Mouse (Mus musculus) right cerebral cortex, postnatal 10 days (tissue): Measurements from ENCODE around the gene H2al1d.
"Not testable (repeated sequence)": the region's sequence is repeated elsewhere in the genome, so short reads cannot be mapped to it uniquely, and the experiment has no call there.

ENCODE experiments used
- DNase-seq, 2 experiments: peaks; one replicate each; pipeline ENCODE4 v3.0.0; 2021; ENCODE audit warnings: low spot score in 2 of 2

H2al1d gene

DNA sequence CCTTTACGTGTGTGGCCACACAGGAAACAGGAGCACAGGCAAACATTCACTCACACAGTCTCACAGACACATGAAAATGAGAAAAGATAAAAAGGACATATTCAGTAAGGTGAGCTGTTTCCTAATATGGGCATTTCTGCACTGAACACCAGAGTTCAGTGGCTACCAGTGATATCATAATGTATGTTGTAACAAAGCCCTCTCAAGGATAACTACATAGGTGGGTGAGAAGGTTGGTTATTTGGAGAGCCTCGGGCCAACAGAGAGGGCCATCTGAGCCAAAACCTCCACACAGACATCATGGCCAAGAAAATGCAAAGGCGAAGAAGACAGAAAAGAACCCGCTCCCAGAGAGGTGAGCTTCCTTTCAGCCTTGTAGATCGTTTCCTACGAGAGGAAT lies at the start of gene H2al1d:
Gene H2al1d, plus strand, starts transcription at position 301 of the 400 bp plus-strand sequence.
- DNase-seq: not testable (repeated sequence)

DNA sequence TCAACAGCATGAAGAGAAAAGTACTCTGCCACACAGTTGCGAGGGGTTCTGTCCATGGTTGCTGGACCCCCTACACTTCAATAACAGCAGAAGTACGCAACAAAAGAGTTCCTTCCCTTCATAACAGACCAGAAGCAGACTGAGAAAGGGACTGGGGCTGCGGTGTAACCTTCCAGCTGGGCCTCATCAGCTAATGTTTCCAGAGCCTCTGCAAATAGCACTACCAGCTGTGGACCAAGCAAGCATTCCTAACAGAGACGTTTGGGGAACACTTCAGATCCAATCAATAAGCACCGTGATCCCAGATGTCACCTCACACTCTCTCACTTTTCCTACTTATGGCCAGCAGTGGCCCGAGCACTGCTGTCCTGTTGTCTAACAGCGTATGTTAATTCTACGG lies 43.7 kb upstream of the H2al1d start:
- no peak for DNase-seq

DNA sequence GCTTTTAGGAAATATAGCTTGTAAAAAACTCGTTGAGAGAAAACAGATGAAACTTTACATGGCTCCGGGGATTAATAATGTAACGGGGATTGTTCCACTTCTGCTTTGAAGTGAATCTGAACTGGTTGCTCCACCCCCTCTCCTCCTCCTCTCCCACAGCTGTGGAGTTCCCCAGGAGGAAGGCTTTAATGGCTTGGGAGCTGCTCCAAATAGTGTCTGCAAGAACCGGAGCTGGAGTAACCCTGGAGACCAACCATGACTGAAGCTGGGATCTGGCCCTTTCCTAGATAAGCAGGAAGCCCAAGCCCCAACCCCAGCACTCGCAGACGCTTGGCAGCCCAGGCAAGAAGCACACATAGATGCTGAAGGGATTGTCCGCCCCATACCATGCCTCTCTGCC lies 40.8 kb upstream of the H2al1d start:
- peak; percentile 27 to 29 for DNase-seq

DNA sequence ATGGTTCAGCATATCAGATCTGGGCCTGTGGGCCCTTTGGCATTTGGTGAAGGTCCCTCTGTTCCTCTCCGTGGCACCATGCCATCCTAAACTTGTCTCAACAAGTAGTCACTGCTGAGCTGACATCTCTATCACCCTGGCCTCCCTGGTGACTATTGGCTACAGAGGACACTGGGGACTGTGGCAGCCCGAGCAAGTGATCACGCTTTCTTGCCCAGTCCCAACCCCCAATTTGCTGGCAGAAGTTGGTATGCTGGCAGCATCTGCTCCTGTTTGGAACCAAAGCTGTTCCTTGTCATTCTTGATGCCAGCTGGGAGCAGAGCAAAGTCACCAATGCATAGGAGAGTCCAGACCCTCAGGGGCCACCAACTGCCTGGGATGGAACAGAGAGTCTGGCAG lies 39.5 kb upstream of the H2al1d start:
- DNase-seq: peak; percentile 61 to 67

DNA sequence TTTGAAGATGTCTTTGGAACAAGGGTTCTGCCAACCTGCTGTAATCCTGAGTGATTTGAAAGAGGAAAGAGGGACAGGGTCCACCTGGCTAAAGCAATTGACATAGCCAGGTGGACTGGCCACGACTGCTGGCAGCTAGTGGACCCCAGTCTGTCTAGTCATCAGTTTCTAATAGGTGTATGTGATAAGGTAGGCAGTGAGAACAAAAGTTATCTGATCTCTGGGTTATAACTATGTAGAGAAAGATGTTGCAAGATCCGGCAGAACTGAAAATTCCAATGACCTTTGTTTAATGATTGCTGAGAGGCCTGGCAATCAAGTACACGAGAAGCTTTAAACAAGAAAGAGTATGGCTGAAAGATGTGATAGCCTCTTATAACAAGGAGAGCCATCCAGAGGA lies 35.4 kb upstream of the H2al1d start:
- DNase-seq: no peak

DNA sequence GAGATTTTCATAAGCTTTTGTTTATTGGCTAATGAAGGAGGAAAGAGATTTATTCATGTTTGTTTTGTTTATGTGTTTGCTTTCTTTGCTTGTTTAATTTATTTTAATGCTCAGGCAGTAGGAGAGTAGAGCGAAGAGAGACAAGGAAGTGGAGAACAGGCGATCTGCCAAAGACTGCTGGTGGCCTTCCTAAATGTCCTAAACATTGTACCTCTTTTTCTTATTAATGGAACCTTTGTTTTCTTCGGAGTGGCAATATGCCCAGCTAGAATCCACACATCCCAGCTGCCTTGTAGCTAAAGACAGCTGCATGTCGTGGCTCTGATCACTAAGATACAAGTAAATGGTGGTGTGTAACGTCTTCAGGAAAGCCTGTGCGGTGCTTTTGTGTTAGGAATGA lies 31.5 kb upstream of the H2al1d start:
- peak in 1 of 2 experiments; percentile 27 for DNase-seq

DNA sequence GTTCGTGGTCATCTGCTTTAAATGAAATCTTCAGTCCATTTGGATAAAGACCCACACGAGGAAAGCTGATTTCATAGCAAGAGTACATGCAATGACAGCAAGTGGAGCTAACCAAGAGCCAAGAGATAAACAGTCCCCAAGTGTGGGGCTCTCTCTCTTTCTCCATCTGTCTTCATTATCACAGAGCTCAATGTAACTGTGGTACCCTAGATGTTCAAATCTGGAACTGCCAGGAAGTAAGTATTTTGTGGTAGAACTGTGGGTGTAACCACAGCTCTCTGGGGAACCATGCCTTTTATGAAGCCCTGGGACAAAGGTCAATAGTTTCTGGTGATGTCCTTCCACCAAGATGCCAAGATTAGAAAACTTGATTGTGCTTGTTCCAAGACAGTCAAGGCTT lies 27.9 kb upstream of the H2al1d start:
- no peak for DNase-seq

DNA sequence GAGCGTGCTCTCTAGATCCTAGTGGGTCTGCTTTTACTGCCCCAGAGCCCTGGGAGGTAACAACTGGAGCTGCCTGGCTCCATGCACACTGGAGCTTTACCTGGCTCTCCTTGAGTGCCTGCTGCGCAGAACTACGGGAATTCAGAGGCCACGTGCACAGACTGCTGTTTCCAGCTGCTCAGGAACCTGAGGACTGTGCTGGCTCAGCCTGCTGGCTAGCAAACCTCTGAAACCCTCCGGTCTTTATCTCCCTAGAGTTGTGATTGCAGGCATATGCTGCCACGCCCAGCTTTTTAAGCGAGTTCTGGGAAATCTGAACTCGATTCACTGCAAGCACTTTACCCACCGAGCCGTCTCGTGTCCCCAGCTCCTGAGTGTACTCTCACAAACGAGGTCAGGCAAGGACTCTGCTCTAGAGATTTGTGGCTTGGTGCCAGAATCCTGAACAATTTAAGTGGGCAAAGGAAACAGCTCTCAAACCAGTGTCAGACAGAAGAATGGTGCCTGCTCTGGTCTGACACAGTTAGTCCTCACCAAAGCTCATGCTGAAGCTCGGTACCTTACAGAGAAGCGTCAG lies 20.2 kb upstream of the H2al1d start:
- peak; percentile 24 for DNase-seq

DNA sequence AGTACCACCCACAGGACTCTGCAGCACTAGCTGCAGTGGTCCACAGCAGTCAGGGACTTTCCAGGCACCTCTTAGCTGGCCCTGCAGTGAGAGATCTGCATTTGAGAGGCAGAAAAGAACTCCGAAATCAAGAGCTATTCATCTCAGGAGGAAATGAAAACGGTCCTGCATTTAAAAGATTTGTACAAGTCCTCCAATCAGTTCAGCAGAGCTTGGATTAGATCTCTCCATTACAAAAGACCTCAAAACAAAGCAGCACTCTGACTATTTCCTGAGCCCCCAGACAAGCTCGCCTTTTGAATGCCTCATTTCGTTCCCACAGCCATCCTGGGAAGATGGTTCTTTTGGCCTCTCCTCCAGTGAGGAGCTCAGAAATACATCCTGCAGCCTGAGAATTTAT lies 19.4 kb upstream of the H2al1d start:
- no peak for DNase-seq

DNA sequence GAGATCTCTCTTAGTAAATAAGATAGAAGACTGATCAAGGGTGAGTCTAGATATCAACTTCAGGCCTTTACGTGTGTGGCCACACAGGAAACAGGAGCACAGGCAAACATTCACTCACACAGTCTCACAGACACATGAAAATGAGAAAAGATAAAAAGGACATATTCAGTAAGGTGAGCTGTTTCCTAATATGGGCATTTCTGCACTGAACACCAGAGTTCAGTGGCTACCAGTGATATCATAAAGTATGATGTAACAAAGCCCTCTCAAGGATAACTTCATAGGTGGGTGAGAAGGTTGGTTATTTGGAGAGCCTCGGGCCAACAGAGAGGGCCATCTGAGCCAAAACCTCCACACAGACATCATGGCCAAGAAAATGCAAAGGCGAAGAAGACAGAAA lies 9.7 kb upstream of the H2al1d start, which contains the start of gene H2al1a:
Gene H2al1a, plus strand, starts transcription at position 301 of the 400 bp plus-strand sequence.
- not testable (repeated sequence) for DNase-seq

DNA sequence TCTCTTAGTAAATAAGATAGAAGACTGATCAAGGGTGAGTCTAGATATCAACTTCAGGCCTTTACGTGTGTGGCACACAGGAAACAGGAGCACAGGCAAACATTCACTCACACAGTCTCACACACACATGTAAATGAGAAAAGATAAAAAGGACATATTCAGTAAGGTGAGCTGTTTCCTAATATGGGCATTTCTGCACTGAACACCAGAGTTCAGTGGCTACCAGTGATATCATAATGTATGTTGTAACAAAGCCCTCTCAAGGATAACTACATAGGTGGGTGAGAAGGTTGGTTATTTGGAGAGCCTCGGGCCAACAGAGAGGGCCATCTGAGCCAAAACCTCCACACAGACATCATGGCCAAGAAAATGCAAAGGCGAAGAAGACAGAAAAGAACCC lies 6.5 kb upstream of the H2al1d start, which contains the start of gene H2al1b:
Gene H2al1b, plus strand, starts transcription at position 301 of the 400 bp plus-strand sequence.
- not testable (repeated sequence) for DNase-seq

DNA sequence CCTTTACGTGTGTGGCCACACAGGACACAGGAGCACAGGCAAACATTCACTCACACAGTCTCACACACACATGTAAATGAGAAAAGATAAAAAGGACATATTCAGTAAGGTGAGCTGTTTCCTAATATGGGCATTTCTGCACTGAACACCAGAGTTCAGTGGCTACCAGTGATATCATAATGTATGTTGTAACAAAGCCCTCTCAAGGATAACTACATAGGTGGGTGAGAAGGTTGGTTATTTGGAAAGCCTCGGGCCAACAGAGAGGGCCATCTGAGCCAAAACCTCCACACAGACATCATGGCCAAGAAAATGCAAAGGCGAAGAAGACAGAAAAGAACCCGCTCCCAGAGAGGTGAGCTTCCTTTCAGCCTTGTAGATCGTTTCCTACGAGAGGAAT lies 3.3 kb upstream of the H2al1d start, which contains the start of gene H2al1c:
Gene H2al1c, plus strand, starts transcription at position 301 of the 400 bp plus-strand sequence.
- DNase-seq: not testable (repeated sequence)

DNA sequence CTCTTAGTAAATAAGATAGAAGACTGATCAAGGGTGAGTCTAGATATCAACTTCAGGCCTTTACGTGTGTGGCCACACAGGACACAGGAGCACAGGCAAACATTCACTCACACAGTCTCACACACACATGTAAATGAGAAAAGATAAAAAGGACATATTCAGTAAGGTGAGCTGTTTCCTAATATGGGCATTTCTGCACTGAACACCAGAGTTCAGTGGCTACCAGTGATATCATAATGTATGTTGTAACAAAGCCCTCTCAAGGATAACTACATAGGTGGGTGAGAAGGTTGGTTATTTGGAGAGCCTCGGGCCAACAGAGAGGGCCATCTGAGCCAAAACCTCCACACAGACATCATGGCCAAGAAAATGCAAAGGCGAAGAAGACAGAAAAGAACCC lies 3.0 kb downstream of the H2al1d start, which contains the start of gene H2al1e:
Gene H2al1e, plus strand, starts transcription at position 301 of the 400 bp plus-strand sequence.
- not testable (repeated sequence) for DNase-seq

DNA sequence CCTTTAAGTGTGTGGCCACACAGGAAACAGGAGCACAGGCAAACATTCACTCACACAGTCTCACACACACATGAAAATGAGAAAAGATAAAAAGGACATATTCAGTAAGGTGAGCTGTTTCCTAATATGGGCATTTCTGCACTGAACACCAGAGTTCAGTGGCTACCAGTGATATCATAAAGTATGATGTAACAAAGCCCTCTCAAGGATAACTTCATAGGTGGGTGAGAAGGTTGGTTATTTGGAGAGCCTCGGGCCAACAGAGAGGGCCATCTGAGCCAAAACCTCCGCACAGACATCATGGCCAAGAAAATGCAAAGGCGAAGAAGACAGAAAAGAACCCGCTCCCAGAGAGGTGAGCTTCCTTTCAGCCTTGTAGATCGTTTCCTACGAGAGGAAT lies 6.2 kb downstream of the H2al1d start, which contains the start of gene H2al1f:
Gene H2al1f, plus strand, starts transcription at position 301 of the 400 bp plus-strand sequence.
- not testable (repeated sequence) for DNase-seq

DNA sequence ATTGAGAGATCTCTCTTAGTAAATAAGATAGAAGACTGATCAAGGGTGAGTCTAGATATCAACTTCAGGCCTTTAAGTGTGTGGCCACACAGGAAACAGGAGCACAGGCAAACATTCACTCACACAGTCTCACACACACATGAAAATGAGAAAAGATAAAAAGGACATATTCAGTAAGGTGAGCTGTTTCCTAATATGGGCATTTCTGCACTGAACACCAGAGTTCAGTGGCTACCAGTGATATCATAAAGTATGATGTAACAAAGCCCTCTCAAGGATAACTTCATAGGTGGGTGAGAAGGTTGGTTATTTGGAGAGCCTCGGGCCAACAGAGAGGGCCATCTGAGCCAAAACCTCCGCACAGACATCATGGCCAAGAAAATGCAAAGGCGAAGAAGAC lies 9.3 kb downstream of the H2al1d start, which contains the start of gene H2al1g:
Gene H2al1g, plus strand, starts transcription at position 301 of the 400 bp plus-strand sequence.
- DNase-seq: not testable (repeated sequence)

DNA sequence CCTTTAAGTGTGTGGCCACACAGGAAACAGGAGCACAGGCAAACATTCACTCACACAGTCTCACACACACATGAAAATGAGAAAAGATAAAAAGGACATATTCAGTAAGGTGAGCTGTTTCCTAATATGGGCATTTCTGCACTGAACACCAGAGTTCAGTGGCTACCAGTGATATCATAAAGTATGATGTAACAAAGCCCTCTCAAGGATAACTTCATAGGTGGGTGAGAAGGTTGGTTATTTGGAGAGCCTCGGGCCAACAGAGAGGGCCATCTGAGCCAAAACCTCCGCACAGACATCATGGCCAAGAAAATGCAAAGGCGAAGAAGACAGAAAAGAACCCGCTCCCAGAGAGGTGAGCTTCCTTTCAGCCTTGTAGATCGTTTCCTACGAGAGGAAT lies 12.6 kb downstream of the H2al1d start, which contains the start of gene H2al1h:
Gene H2al1h, plus strand, starts transcription at position 301 of the 400 bp plus-strand sequence.
- DNase-seq: not testable (repeated sequence)

DNA sequence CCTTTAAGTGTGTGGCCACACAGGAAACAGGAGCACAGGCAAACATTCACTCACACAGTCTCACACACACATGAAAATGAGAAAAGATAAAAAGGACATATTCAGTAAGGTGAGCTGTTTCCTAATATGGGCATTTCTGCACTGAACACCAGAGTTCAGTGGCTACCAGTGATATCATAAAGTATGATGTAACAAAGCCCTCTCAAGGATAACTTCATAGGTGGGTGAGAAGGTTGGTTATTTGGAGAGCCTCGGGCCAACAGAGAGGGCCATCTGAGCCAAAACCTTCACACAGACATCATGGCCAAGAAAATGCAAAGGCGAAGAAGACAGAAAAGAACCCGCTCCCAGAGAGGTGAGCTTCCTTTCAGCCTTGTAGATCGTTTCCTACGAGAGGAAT lies 15.7 kb downstream of the H2al1d start, which contains the start of gene H2al1i:
Gene H2al1i, plus strand, starts transcription at position 301 of the 400 bp plus-strand sequence.
- not testable (repeated sequence) for DNase-seq

DNA sequence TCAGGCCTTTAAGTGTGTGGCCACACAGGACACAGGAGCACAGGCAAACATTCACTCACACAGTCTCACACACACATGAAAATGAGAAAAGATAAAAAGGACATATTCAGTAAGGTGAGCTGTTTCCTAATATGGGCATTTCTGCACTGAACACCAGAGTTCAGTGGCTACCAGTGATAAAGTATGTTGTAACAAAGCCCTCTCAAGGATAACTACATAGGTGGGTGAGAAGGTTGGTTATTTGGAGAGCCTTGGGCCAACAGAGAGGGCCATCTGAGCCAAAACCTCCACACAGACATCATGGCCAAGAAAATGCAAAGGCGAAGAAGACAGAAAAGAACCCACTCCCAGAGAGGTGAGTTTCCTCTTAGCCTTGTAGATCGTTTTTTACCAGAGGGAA lies 18.9 kb downstream of the H2al1d start, which contains the start of gene H2al1j:
Gene H2al1j, plus strand, starts transcription at position 301 of the 400 bp plus-strand sequence.
- not testable (repeated sequence) for DNase-seq

DNA sequence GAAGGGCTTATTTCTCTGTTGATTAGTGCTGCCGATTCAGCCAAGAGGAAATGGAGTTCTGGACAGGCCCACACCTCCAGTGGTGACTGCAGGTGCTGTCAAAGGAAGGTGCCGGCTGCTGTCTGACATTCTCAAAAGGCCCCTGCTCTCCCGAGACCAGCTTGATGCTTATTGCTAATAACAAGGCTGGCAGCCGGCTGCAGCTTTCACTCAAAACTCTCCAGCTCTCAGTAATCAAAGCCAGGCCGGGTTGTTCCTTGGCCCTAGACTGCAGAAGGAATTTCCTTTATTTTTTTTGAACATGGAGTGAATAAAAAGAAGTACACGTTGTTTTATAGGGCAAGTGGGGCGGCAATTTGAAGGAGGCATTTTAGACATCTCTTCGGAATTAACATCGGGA lies 37.1 kb downstream of the H2al1d start:
- DNase-seq: peak; percentile 24 to 36

DNA sequence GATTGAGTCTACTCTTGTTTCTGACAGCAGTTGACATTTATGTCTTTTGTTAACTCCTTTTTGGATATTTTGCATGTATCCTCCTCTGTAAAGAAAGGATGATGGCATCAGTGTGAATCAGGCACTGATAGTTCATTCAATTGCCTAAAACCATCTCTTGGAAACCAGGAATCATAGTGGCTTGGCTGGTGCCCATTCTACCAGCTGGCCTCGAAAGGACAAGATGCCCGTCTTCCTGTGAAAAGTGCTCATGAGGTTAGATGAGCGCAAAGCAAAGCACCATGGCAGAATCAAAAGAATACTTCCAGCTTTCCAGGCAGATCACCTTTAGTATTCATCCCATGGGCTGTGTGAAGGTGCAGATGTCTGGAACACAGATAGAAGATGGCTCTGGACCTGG lies 38.1 kb downstream of the H2al1d start:
- no peak for DNase-seq
